Mouse (Mus musculus) MEL (cell line): ENCODE data around the gene Garnl3. TPM values are rescaled to one million over a fixed set of nuclear protein-coding genes. Genes with fewer than 3 reads are reported as not detected.

Experiments
- DNase-seq: peaks from one replicate; pipeline ENCODE4 v3.0.0; 2011; ENCODE audit warnings: low read depth, low spot score
- H3K27ac ChIP-seq: 2 replicates; pipeline ENCODE4 v1.5.1; 2012; ENCODE audit warnings: low read depth, mild to moderate bottlenecking, control low read depth, low read length, moderate library complexity; ENCODE audit not compliant: control insufficient read depth
- H3K27me3 ChIP-seq, 2 experiments: fragments of 150-350 bp in 1 of 2; sonication (generic) in 1 of 2; 2 replicates each; pipeline ENCODE4 v1.6.1; 2012; ENCODE audit warnings: low read length in 2 of 2, mild to moderate bottlenecking in 2 of 2, improper control_type of control experiment in 1 of 2, moderate library complexity in 1 of 2; ENCODE audit not compliant: insufficient read depth in 2 of 2, control insufficient read depth in 1 of 2
- H3K36me3 ChIP-seq, 2 experiments: 2 replicates each; pipeline ENCODE4 v1.6.1; 2012 to 2014; ENCODE audit warnings: low read length in 2 of 2, improper control_type of control experiment in 1 of 2, inconsistent platforms in 1 of 2, mild to moderate bottlenecking in 1 of 2; ENCODE audit not compliant: insufficient read depth in 2 of 2, control insufficient read depth in 1 of 2
- H3K4me1 ChIP-seq, 2 experiments: fragments of 150-350 bp in 1 of 2; sonication (generic) in 1 of 2; 2 replicates each; pipeline ENCODE4 v1.6.1; 2012; ENCODE audit warnings: low read length in 2 of 2, improper control_type of control experiment in 1 of 2, mild to moderate bottlenecking in 1 of 2; ENCODE audit not compliant: insufficient read depth in 2 of 2, control insufficient read depth in 1 of 2
- H3K4me3 ChIP-seq, 2 experiments: fragments of 150-350 bp in 1 of 2; sonication (generic) in 1 of 2; 2 replicates each; pipeline ENCODE4 v1.5.1; 2012; ENCODE audit warnings: low read depth in 2 of 2, low read length in 2 of 2, mild to moderate bottlenecking in 2 of 2, moderate library complexity in 2 of 2, control low read depth in 1 of 2, improper control_type of control experiment in 1 of 2; ENCODE audit not compliant: control insufficient read depth in 1 of 2, insufficient read depth in 1 of 2
- H3K79me2 ChIP-seq: 2 replicates; pipeline ENCODE4 v1.6.1; 2012; ENCODE audit warnings: mild to moderate bottlenecking, low read length, moderate library complexity; ENCODE audit not compliant: control insufficient read depth, poor library complexity, insufficient read depth
- H3K9ac ChIP-seq: 2 replicates; pipeline ENCODE4 v1.6.1; 2012; ENCODE audit warnings: low read depth, mild to moderate bottlenecking, control low read depth, low read length, moderate library complexity; ENCODE audit not compliant: control insufficient read depth, poor library complexity, severe bottlenecking
- H3K9me3 ChIP-seq: fragments of 150-350 bp; sonication (generic); replicated peaks from 2 replicates; pipeline ENCODE4 v1.6.1; 2012; ENCODE audit warnings: mild to moderate bottlenecking, low read length, improper control_type of control experiment, moderate library complexity; ENCODE audit not compliant: insufficient read depth
- BHLHE40 ChIP-seq: IDR thresholded peaks from 2 replicates; pipeline ENCODE4 v1.6.1; 2012; ENCODE audit warnings: low read depth, mild to moderate bottlenecking, inconsistent platforms, low read length, improper control_type of control experiment, borderline replicate concordance
- CHD2 ChIP-seq: IDR thresholded peaks from 2 replicates; pipeline ENCODE4 v1.6.1; 2011; ENCODE audit warnings: low read length, improper control_type of control experiment
- CTCF ChIP-seq, 3 experiments: IDR thresholded peaks in 2 of 3; conservative IDR thresholded peaks in 1 of 3; 2 replicates each; pipeline ENCODE4 v1.5.1; 2011 to 2012; ENCODE audit warnings: low read length in 3 of 3, low read depth in 2 of 3, mild to moderate bottlenecking in 2 of 3, improper control_type of control experiment in 1 of 3, inconsistent platforms in 1 of 3, mixed read lengths in 1 of 3, moderate library complexity in 1 of 3; ENCODE audit not compliant: control insufficient read depth in 1 of 3, insufficient read depth in 1 of 3, poor library complexity in 1 of 3, severe bottlenecking in 1 of 3
- E2F4 ChIP-seq: IDR thresholded peaks from 2 replicates; pipeline ENCODE4 v1.6.1; 2011; ENCODE audit warnings: low read depth, low read length, improper control_type of control experiment, borderline replicate concordance
- GABPA ChIP-seq: IDR thresholded peaks from 2 replicates; pipeline ENCODE4 v1.6.1; 2012; ENCODE audit warnings: low read depth, mild to moderate bottlenecking, inconsistent platforms, low read length, improper control_type of control experiment, moderate library complexity
- GATA1 ChIP-seq: IDR thresholded peaks from 2 replicates; pipeline ENCODE4 v1.6.1; 2011; ENCODE audit warnings: low read depth, low read length, improper control_type of control experiment
- JUND ChIP-seq: IDR thresholded peaks from 2 replicates; pipeline ENCODE4 v1.6.1; 2011; ENCODE audit warnings: low read depth, mild to moderate bottlenecking, improper control_type of control experiment, low read length
- KAT2A ChIP-seq: conservative IDR thresholded peaks from 2 replicates; pipeline ENCODE4 v1.6.1; 2012; ENCODE audit warnings: low read depth, low read length, improper control_type of control experiment, inconsistent platforms
- MAX ChIP-seq: IDR thresholded peaks from 2 replicates; pipeline ENCODE4 v1.6.1; 2011; ENCODE audit warnings: low read length, improper control_type of control experiment
- MAZ ChIP-seq: IDR thresholded peaks from 2 replicates; pipeline ENCODE4 v1.6.1; 2012; ENCODE audit warnings: low read depth, mild to moderate bottlenecking, inconsistent platforms, low read length, improper control_type of control experiment
- MEF2A ChIP-seq: IDR thresholded peaks from 2 replicates; pipeline ENCODE4 v1.6.1; 2014; ENCODE audit warnings: low read depth, mild to moderate bottlenecking, inconsistent platforms, low read length, improper control_type of control experiment; ENCODE audit not compliant: poor library complexity, insufficient replicate concordance, severe bottlenecking; ENCODE audit errors: extremely low read depth
- MYC ChIP-seq: IDR thresholded peaks from 2 replicates; pipeline ENCODE4 v1.6.1; 2011; ENCODE audit warnings: low read depth, mild to moderate bottlenecking, low read length, improper control_type of control experiment, moderate library complexity
- NELFE ChIP-seq: IDR thresholded peaks from 2 replicates; pipeline ENCODE4 v1.6.1; 2011; ENCODE audit warnings: low read depth, low read length, improper control_type of control experiment
- POLR2AphosphoS2 ChIP-seq: IDR thresholded peaks from 2 replicates; pipeline ENCODE4 v1.6.1; 2011; ENCODE audit warnings: low read length, improper control_type of control experiment
- POLR2AphosphoS5 ChIP-seq: IDR thresholded peaks from 2 replicates; pipeline ENCODE4 v1.6.1; 2012; ENCODE audit warnings: low read depth, borderline replicate concordance, mild to moderate bottlenecking, inconsistent platforms, low read length, moderate library complexity, mixed read lengths
- SIN3A ChIP-seq: IDR thresholded peaks from 2 replicates; pipeline ENCODE4 v1.6.1; 2012; ENCODE audit warnings: low read length, improper control_type of control experiment, inconsistent platforms
- SMC3 ChIP-seq: IDR thresholded peaks from 2 replicates; pipeline ENCODE4 v1.6.1; 2011; ENCODE audit warnings: low read depth, low read length, improper control_type of control experiment
- TAL1 ChIP-seq: IDR thresholded peaks from 2 replicates; pipeline ENCODE4 v1.6.1; 2012; ENCODE audit warnings: mild to moderate bottlenecking, inconsistent platforms, low read length, moderate library complexity, mixed read lengths
- TBP ChIP-seq: IDR thresholded peaks from 2 replicates; pipeline ENCODE4 v1.8.0; 2011; ENCODE audit warnings: low read depth, low read length, improper control_type of control experiment
- TCF12 ChIP-seq: IDR thresholded peaks from 2 replicates; pipeline ENCODE4 v1.6.1; 2014; ENCODE audit warnings: low read depth, mild to moderate bottlenecking, inconsistent platforms, low read length, improper control_type of control experiment, moderate library complexity
- USF2 ChIP-seq, 2 experiments: IDR thresholded peaks; 2 replicates each; pipeline ENCODE4 v1.6.1; 2011 to 2012; ENCODE audit warnings: improper control_type of control experiment in 2 of 2, low read length in 2 of 2, borderline replicate concordance in 1 of 2, inconsistent platforms in 1 of 2, low read depth in 1 of 2, mild to moderate bottlenecking in 1 of 2; ENCODE audit not compliant: insufficient read depth in 1 of 2
- ZC3H11A ChIP-seq: IDR thresholded peaks from 2 replicates; pipeline ENCODE4 v1.6.1; 2012; ENCODE audit warnings: low read depth, mild to moderate bottlenecking, inconsistent platforms, low read length, improper control_type of control experiment
- ZKSCAN1 ChIP-seq: IDR thresholded peaks from 2 replicates; pipeline ENCODE4 v1.6.1; 2012; ENCODE audit warnings: low read depth, mild to moderate bottlenecking, inconsistent platforms, low read length, improper control_type of control experiment, moderate library complexity
- ZMIZ1 ChIP-seq: IDR thresholded peaks from 2 replicates; pipeline ENCODE4 v1.6.1; 2012; ENCODE audit warnings: low read depth, mild to moderate bottlenecking, inconsistent platforms, low read length, improper control_type of control experiment, moderate library complexity
- polyA plus RNA-seq, 2 experiments: library from polyadenylated mRNA; stranded (reverse) in 1 of 2; unstranded in 1 of 2; fragments of >175 nt in 1 of 2; fragments of >200 nt in 1 of 2; gene quantifications; 2 replicates each; pipeline versions ENCODE4 v1.2.1 to v1.2.4; 2012; ENCODE audit warnings: low replicate concordance in 2 of 2, low read depth in 1 of 2; ENCODE audit not compliant: insufficient read length in 2 of 2, insufficient read depth in 1 of 2, missing spikeins in 1 of 2
- total RNA-seq: library from RNA; depleted of rRNA; stranded (reverse); fragments of 300-350 nt; gene quantifications from 2 replicates; pipeline ENCODE4 v1.2.3, GENCODE M21; 2012

Gene Garnl3
- total and polyA plus RNA-seq, 3 experiments: 1.5 to 2.3 TPM; not detected in 1

DNA sequence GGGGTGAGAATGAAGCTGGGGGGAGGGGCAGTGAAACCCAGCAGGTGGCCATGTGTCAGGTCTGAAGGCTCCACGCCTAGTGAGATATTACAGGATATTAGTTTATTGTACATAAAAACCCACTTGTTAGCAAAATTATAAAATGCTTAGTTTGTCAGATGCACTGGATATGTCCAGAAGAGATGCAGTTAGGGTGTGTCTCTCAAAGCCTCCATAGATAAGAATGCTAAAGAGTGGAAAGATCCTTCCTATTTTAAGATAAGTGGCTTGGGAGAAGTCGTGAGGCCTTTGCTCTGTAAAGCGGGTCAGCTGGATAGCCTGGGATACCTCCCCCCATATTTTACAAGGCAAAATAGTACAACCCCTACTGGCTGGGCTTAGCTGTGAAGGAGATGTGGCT is 152.8 kb downstream of the Garnl3 start (continued):
- TF ChIP-seq MYC (peak; percentile 72), NELFE (no peak), E2F4 (no peak), ZMIZ1 (no peak), TBP (no peak), SIN3A (peak; percentile 66; the same call in 1 of the 2 replicates), GABPA (no peak), POLR2AphosphoS2 (no peak), JUND (no peak), TCF12 (peak; percentile 51; the same call in 1 of the 2 replicates)

DNA sequence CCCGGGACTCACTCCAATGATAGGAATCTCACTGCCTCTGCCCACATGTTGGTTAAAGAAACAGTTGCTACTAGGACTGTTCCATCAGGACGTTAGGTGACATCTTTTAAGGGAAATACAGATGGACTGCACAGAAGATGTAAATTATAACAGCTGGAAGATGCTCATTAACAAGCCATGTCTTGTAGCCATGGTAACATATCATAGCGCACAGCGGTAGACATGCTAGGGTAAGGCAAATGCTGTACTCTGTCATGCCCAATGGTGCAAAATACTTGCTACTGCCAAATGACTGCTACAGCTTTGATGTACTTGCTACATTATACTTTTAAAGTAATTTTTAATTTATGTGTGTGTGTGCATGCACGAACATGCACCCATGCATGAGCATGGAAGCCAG is 154.3 kb downstream of the Garnl3 start:
- Histone ChIP-seq H3K79me2 (peaks cover 6% of the 10 kb centered on the region), H3K36me3 (peaks cover 0 to 27% of the 10 kb centered on the region in 2 experiments; a peak in 2 of 4 replicates), H3K4me1 (peaks cover 21 to 27% of the 10 kb centered on the region in 2 experiments), H3K9ac (no peak overlapping the region), H3K27me3 (no peaks in the 10 kb centered on the region), H3K9me3 (no peaks in the 10 kb centered on the region), H3K4me3 (no peak overlapping the region), H3K27ac (no peak overlapping the region)
- DNase-seq: no peak
- TF ChIP-seq CTCF (IDR thresholded peaks at IDR 0.05 in 2 of 3, conservative IDR thresholded peaks at IDR 0.05 in 1 of 3; ENCODE audit: control insufficient read depth in 1 of 3, insufficient read depth in 1 of 3, low read depth in 2 of 3, low read length in 3 of 3, poor library complexity in 1 of 3, severe bottlenecking in 1 of 3): no peak
- no peak for TF ChIP-seq JUND
- TF ChIP-seq ZC3H11A: no peak
- TF ChIP-seq SMC3: no peak
- TF ChIP-seq BHLHE40: no peak
- TF ChIP-seq MAX: no peak
- no peak for TF ChIP-seq POLR2AphosphoS5
- no peak for TF ChIP-seq CHD2
- no peak for TF ChIP-seq GATA1
- TF ChIP-seq KAT2A: no peak
- no peak for TF ChIP-seq ZKSCAN1
- TF ChIP-seq USF2 (IDR thresholded peaks at IDR 0.05; ENCODE audit: borderline replicate concordance in 1 of 2, insufficient read depth in 1 of 2, low read depth in 1 of 2, low read length in 2 of 2): no peak
- no peak for TF ChIP-seq MAZ
- no peak for TF ChIP-seq TAL1
- TF ChIP-seq MEF2A: no peak
- no peak for TF ChIP-seq GABPA
